Mouse (Mus musculus) skeletal muscle tissue, postnatal 0 days (tissue): Measurements from ENCODE around the gene Rbl1. TPM values are rescaled to one million over a fixed set of nuclear protein-coding genes. Genes with fewer than 3 reads are reported as not detected.

Experiments used
- polyA plus RNA-seq: library from polyadenylated mRNA; unstranded; fragments of >200 nt; fragmentation: Nextera tagmentation; extraction: Ambion mirVana; gene quantifications from 2 replicates; pipeline ENCODE4 v1.2.1, GENCODE M21; 2015

Gene Rbl1
- 5.4 and 6.5 TPM in 2 replicates for polyA plus RNA-seq

DNA sequence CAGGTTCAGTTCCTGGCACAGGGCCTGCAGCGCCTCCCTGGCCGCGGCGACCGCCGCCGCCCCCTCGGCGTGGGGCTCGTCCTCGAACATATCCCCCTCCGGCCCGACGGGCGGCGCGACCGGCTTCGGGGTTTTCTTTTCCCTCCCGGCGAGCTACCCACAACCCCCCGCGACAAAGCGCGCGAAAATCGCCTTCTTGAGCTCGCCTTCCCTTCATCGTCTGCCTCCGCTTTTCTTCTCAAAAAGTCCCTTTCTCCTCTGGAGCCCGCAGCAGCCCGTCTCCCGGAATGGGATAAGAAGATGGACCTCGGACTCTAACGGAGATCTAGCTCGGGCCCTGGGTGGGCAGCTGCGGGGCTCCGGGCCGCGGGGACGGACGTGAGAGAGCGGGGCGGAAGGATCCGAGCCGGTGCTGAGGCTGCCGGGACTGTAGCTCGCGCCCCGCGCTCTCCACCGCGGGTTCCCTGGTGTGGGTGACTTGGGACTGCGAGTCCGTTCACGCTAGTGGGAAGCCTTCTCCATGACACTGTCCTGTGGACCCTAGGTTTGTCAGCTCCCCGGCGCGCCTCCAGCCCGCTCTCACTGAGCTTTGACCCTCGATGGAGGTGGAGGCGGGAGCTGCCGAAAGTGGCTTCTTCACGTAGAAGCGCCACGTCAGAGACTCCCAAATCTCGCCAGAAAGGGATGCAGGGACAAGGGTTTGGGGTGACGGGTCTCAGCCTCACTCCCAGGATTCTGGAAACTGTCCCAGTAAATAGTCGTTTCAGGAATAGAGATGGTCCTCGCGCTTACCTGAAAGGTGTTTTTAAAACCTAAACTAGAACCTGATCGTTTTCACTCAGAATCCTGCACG, at the start of gene Rbl1:
TSS of gene Rbl1 (minus strand) at position 169 of the 853 bp plus-strand sequence.

DNA sequence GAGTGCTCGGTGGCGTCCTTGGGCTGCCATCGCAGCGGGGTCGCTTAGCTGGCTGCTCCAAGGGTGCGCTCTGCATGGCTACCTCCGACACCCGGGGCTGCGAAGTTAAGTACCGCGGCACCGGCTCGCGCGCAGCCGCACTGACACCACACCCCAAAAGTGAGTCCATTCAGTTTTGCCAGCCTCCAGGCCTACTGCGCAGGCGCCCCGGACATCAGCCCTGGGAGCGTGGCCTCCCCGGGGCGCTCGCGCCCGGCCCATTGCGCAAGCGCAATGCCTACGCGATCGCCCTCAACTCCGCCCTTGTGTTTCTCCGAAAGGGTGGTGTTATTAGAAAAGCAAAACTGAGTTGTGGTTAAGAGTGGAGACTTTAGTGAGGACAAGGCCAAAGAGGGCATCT, 69.3 kb downstream of the Rbl1 start, which contains the start of gene Samhd1:
TSS of gene Samhd1 (minus strand) at position 252 of the 400 bp plus-strand sequence.

Other genes with a start within 250 kb of the Rbl1 start
- 18.3 and 19.1 TPM in 2 replicates for gene Ndrg3, start 212.5 kb downstream of the Rbl1 start, polyA plus RNA-seq
- gene Dsn1, start 197.4 kb downstream of the Rbl1 start, polyA plus RNA-seq = 8.6 and 10.2 TPM in 2 replicates
- 1.5 and 1.6 TPM in 2 replicates for gene Soga1, start 125.3 kb downstream of the Rbl1 start, polyA plus RNA-seq
- not detected in 2 replicates for gene Tldc2, start 117.5 kb downstream of the Rbl1 start, polyA plus RNA-seq
- gene Samhd1, start 69.3 kb downstream of the Rbl1 start, polyA plus RNA-seq = 15.1 and 19.4 TPM in 2 replicates
- 90.1 and 108 TPM in 2 replicates for gene Rpn2, start 74.5 kb upstream of the Rbl1 start, polyA plus RNA-seq
- 0.13 and 0.22 TPM in 2 replicates for gene Mroh8, start 75.0 kb upstream of the Rbl1 start, polyA plus RNA-seq
- gene Ghrh, start 143.0 kb upstream of the Rbl1 start, polyA plus RNA-seq = not detected in 2 replicates
- gene Manbal, start 163.1 kb upstream of the Rbl1 start, polyA plus RNA-seq = 42.9 and 48.3 TPM in 2 replicates
- 3.2 and 3.5 TPM in 2 replicates for gene Src, start 213.9 kb upstream of the Rbl1 start, polyA plus RNA-seq